Mouse (Mus musculus) ES-CJ7 (cell line): Measurements from ENCODE around the gene Pnrc1.
"Not testable (repeated sequence)": the region's sequence is repeated elsewhere in the genome, so short reads cannot be mapped to it uniquely, and the experiment has no call there.

Source experiments
- DNase-seq: peaks from one replicate; pipeline ENCODE4 v3.0.0; 2011; ENCODE audit warnings: low read depth, low spot score

The Pnrc1 gene

DNA sequence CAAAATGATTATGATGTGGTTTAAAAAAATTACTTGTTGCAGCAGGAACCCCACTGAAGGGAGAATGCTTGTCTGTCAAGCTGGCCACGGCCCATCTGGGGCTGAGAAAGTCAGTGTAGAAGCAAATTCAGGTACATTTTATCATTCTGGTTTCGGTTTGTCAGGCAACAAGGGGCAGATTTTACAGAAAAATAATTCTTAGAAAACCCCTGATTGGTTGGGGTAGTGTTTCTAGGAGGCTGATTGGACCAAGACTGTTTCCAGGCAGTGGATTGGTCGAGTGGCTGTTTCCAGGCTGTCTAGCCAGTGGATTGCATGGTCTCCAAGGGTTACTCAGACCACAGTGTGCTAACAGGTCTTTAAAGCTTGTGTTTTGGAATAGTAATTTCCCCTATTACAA lies at the start of gene Pnrc1:
TSS of gene Pnrc1 (minus strand) at position 162 of the 400 bp plus-strand sequence.
- DNase-seq = no peak

DNA sequence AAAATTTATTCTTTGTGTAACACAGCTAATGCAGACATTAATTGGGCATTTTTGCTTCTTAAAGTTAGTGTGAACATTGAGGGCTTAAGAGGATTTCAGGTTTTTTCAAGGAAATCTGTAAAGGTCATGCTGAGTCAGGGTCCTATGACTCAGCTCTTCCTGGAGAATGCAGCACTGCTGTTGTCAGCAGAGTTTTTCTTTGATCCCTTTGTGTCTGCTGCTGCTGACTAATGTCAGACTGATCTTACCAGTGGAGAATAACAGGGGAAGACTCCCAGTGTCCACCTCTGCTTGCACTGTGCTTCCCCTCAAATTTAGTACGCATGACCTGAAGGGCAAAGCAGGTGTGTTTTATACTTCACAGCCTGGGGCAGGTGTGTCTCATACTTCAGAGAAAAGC lies 48.0 kb upstream of the Pnrc1 start:
- DNase-seq = peak; percentile 73

DNA sequence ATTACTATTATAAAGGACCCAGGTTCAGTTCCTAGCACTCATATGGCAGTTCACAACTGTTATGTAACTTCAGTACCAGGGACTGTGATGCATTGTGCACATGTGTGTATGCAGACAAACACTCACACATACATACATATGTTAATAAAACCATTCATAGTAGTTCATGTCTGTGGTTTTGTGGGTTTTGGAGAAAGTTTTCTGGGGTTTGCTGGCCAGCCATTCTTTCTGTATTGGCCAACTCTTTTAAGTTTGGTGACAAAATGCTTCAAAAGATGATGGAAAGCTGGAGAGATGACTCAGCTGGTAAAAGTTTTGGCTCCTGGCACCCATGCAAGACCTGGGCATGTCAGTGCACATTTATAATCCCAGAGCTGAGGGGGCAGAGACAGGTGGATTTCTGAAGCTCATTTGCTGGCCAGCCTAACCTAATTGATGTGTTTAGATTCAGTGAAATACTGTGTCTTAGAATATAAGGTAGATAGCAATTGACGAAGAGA lies 43.0 kb upstream of the Pnrc1 start:
- DNase-seq = no peak

DNA sequence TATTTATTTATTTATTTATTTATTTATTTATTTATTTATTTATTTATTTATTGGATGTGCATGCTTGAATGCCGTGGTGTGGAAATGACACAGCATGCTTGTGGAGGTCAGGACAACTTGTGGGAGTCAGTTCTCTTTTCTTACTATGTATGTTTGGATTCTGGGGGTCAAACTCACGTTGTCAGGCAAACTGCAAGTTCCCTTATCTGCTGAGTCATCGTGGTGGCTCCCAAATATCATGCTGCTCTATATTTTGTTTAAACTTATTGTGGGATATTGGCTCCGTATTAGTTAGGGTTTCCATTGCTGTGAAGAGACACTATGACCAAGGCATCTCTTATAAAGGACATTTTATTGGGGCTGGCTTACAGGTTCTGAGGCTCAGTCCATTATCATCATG lies 41.2 kb upstream of the Pnrc1 start:
- no peak for DNase-seq

DNA sequence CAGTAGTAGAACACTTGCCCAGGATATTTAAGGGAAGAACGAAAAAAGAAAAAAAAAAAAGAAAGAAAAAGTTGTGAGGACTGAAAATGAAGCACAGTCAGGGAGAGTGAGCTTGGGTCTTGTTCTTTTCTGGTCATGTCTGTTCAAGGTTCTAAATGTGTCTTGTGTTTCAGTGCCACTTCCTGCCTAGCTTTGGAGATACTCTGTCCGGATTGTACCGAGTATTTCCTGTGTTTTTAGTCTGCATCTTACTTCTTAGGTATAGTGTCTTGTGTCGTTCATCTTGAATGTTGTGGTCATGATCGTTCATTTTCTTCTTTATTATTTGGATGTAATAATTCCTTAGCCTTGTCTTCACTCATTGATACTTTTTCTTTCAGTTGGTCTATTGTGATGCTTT lies 25.9 kb upstream of the Pnrc1 start:
- no peak for DNase-seq

DNA sequence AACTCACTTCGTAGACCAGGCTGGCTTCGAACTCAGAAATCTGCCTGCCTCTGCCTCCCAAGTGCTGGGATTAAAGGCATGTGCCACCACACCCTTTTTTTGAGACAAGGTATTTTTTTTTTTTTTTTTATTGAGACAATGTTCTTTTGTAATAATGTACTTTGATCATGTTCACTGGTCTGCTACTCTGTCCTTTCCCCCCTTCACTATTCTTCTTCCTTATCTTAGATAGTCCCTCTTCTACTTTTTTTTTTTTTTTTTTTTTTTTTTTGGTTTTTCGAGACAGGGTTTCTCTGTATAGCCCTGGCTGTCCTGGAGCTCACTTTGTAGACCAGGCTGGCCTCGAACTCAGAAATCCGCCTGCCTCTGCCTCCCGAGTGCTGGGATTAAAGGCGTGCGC lies 24.2 kb upstream of the Pnrc1 start:
- not testable (repeated sequence) for DNase-seq

DNA sequence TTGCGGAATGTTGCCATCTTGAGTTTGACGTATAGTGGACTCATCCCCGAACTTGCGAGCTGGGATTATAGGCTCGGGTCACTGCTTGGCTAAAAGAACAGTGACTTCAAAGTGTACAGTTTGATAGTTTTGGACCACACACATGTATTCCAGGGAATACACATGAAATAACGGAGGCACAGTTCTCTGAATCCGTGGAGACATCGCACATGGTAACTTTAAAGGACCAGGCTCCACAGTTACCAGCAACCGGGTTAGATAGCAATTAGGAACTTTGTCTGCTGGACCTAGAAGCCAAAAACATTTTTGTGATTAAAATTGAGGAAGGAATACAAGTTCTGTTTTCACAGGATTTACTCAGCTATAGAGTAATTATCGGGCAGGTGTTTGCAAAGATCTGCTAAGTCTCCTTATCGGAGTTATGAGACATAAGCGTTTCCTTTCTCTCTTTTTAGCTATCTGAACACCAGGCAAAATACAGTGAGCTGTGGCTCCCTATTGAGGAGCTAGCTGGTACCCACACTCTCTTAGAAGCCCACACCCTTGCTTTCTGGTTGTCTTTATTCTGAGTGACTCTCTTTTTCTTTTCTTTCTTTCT lies 21.0 kb upstream of the Pnrc1 start:
- DNase-seq = no peak

DNA sequence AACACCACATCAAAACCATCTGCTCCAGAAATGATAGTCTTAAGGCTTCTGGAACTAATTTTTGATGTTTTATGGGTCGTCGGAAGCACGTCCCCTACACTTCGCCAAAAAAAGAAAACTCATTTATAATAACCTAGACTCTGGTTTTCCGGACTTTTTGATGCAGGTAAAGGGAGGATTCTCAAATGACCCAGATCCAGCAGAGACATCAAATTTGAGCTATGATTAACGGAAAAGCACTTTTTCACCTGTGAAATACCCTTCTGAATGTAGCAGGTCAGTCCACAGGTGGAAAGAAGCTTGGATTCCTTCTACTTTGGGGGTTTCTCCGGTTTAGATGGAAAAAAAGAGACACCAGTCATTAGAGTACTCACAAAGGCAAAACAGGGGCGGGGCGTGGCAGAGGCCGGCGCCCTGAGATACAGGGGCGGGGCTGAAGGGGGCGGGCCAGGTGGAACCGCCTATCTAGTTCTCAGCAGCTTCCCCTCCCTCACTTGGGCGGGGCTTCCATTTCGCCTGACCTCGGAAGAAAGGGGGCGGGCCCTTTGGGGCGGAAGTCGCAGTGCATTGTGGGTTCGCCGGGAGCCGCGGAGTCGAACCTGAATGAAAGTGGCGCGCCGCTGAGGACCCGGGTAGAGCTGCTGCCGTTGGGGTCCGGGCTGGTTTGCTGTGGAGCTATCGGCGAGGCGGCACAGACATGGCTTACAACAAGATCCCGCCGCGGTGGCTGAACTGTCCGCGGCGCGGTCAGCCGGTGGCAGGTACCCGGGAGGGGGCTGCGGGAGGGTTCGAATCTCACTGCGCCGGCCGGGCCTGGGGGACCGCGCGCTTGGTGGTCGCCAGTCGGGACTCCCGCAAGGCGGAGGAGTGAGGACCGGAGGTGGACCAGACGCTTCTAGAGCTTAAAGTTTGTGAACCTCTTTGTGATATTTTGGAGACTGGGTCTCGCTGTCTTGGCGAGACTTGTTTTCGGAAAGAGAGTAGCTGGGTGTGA lies 20.1 kb upstream of the Pnrc1 start, which contains the start of gene Rngtt:
TSS of gene Rngtt (plus strand) at position 548 of the 994 bp plus-strand sequence.
- peak; percentile 97 for DNase-seq

- DNase-seq = peak; percentile 64
Observed at GRCm38 (mm10) chr4:33307146-33307545, 17.2 kb upstream of the Pnrc1 start.

GRCm38 (mm10) chr4:33303057-33303456 lies 13.1 kb upstream of the Pnrc1 start:
- DNase-seq = no peak

DNA sequence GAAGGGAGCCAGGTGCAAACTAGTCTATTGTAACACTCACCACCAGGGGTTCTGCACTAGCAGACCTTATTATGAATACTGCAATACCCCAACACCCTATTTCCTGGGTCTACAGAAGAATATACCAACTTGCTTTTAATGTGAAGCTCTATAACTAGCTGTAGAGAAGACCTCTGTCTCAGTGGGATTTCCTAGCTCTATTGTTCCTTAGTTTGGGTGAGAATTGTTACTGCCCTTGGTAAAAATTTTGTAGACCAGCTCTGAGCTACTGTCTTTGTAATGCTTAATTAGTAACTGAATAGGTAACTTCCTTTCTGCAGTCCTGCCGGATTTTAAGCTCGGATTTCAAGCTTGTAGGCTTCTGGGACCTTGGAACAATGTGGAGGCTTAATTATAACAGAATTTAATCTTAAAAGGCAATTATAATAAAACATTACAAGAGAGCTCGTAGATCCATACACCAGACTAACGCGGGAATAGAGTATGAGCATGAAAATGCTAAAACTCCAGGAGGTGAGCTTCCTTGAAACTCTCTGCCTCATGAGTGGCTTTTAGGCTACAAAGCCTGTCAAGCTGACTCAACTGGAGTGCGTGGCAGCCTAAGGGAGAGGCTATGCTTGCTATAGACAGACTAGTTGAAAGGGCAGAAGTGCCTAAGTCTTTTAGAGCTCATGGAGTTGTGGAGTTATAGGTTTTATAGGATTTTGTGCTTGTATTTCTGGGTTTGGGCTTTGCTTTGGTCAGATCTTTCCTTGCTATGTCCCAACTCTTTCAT lies 11.1 kb upstream of the Pnrc1 start:
- peak; percentile 37 for DNase-seq

DNA sequence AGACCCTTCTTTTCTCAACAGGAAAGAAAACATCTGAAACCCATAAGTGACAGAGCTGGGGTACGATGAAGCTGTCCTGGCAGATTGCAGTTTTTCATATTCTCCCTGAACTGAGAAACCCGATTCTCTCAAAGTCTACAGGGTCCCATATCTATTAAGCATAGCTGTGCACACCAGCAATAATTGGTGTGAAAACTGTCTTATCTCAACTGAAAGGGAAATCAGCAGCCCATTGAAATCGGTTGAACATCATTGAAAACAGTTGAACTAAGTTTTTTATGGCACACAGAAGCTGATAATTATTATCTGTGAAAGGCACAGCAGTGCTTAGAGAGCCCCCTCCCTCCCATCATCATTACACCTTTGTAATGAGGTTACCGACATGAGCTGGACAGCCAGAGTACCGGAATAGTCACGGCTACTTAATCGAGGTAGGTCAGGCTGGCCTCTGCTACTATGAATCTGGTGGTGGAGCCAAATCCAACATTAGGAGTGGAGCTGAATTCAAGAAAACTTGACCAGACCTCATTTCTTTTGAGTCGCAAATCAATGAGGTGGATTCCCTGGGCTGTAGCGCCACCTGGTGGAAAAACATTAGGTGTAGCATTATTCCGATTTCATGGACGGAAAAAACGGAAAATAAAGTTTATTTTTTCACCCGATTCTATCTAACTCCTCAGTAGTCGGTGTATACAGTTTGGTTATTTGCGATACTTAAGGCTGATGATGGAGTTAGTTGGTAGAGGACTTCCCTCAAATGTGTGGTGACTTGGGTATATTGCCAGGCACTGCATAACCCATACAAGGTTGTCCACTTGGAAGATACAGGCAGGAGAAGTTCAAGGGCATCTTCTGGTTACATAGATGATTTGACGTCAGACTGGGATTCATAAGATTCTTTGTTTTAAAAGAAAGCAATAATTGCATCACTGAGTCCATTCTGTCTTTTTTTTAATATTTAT lies 2.7 kb upstream of the Pnrc1 start:
- DNase-seq = peak; percentile 60

DNA sequence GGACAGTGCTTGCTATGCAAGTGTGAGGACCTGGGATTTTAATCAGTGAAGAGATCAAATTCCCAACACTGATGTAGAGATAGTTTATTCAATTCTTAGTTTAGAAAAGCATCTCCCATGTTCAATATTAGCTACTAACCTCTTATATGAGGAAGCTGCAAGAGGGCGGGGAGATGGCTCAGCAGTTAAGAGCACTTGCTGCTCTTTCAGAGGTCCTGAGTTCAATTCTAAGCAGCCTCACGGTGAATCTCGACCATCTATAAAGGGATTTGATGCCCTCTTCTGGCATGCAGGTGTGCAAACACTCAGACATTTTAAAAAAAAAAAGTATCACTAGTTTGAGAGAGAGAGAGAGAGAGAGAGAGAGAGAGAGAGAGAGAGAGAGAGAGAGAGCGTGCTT lies 915 bp upstream of the Pnrc1 start:
- DNase-seq = peak; percentile 43

- DNase-seq = no peak
Observed at GRCm38 (mm10) chr4:33289106-33289650, 785 bp downstream of the Pnrc1 start.

GRCm38 (mm10) chr4:33285448-33285847 lies 4.5 kb downstream of the Pnrc1 start:
- DNase-seq = no peak

DNA sequence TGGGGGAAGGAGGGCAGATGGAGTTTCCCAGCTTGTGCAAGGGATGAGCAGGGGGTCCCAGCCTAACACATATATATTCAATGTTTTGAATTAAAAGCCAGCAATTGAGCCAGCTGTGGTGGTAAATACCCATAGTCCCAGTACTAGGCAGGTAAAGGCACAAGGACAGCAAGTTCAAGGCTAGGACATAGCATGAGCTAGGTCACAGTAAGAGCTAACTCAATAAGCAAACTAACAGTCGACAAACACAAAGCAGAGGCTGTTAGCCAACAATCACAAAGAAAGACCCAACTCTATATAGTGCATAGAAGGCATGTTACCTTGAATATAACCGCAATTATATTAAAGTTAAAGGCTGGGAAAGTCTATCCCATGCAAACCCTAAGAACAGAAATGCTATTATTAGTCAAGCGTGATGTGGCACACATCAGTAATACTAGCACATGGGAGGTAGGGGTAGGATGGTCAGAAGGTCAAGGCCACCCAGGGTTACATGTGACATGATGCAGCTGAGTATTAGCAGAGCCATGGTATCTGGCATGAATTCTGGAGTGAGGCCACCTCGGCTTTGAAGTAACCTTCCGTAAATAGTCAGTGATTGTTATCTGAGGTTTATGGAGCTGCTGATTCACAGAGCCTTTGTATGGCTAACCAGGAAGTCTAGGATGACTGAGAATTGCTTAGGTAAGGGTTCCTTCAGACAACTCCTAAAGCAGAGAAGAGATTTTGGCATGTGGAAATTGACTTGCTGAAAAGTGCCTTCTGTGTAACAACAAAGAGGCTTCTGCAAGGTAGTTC lies 5.7 kb downstream of the Pnrc1 start:
- DNase-seq = no peak

GRCm38 (mm10) chr4:33281891-33282685 lies 7.9 kb downstream of the Pnrc1 start:
- DNase-seq = no peak

DNA sequence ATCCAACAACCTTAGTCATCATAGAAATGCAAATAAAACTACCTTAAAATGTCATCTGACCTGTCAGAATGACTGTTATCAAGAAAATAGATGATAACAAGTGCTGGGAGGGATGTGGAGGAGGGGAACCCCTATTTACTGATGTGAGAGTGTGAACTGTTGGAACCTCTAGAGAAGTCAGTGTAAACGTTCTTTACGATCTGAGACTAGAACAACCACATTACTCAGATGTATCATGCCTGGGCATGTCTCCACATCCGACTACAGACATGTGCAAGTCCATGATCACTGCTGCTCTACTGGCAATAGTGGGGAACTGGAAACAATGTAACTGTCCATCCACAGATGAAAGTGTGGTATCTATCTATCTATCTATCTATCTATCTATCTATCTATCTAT lies 16.5 kb downstream of the Pnrc1 start:
- DNase-seq = no peak
